Mouse (Mus musculus) hindbrain, postnatal 0 days (tissue): ENCODE measurements around the gene Abhd16a. TPM values are rescaled to one million over a fixed set of nuclear protein-coding genes. Genes with fewer than 3 reads are reported as not detected.
A peak's percentile ranks its signal among the peaks of the same experiment; 100 is the strongest.

Experiments used
- ATAC-seq: fragments of 200-750 bp; cut with Nextera tagmentation; 2 replicates; pipeline ENCODE4 v1.8.0; 2017; ENCODE audit warnings: mild to moderate bottlenecking, moderate TSS enrichment, moderate library complexity
- DNase-seq: peaks from one replicate; pipeline ENCODE4 v3.0.0-alpha.2; 2015; ENCODE audit warnings: low spot score
- H3K27ac ChIP-seq: fragments of 300-500 bp; sonication (generic); 2 replicates; pipeline ENCODE4 v1.5.1; 2014; ENCODE audit warnings: mild to moderate bottlenecking
- H3K27me3 ChIP-seq: fragments of 300-500 bp; sonication (generic); 2 replicates; pipeline ENCODE4 v1.6.1; 2014; ENCODE audit warnings: low read length, mixed read lengths; ENCODE audit not compliant: insufficient read depth
- H3K36me3 ChIP-seq: fragments of 300-500 bp; sonication (generic); 2 replicates; pipeline ENCODE4 v1.6.1; 2014; ENCODE audit warnings: low read length, mixed read lengths; ENCODE audit not compliant: insufficient read depth
- H3K4me1 ChIP-seq: fragments of 300-500 bp; sonication (generic); 2 replicates; pipeline ENCODE4 v1.6.1; 2014; ENCODE audit warnings: antibody characterized with exemption, low read length, mixed read lengths; ENCODE audit not compliant: insufficient read depth
- H3K4me2 ChIP-seq: fragments of 300-500 bp; sonication (generic); 2 replicates; pipeline ENCODE4 v1.6.1; 2014; ENCODE audit warnings: low read depth, mild to moderate bottlenecking, low read length, moderate library complexity, mixed read lengths
- H3K4me3 ChIP-seq: fragments of 300-500 bp; sonication (generic); 2 replicates; pipeline ENCODE4 v1.5.1; 2014; ENCODE audit warnings: low read length
- H3K9ac ChIP-seq: fragments of 300-500 bp; sonication (generic); replicated peaks from 2 replicates; pipeline ENCODE4 v1.6.1; 2014; ENCODE audit warnings: mild to moderate bottlenecking, low read length, moderate library complexity, mixed read lengths
- H3K9me3 ChIP-seq: fragments of 300-500 bp; sonication (generic); 2 replicates; pipeline ENCODE4 v1.6.1; 2016; ENCODE audit warnings: low read length, mixed read lengths
- CTCF ChIP-seq: IDR thresholded peaks from 2 replicates; pipeline ENCODE4 v1.5.1; 2016; ENCODE audit warnings: antibody characterized with exemption, control low read depth, low read depth
- WGBS: fragments of 180-500 bp; shearing (Covaris S2); extraction: QIAGEN DNeasy Blood & Tissue Kit; methylation state at CpG from one replicate; pipeline ENCODE4 v1.1.7; 2014; 5-methylcytosine and 5-hydroxymethylcytosine counted together
- polyA plus RNA-seq: library from polyadenylated mRNA; unstranded; fragments of >200 nt; fragmentation: Nextera tagmentation; extraction: Ambion mirVana; gene quantifications from 2 replicates; pipeline ENCODE4 v1.2.1, GENCODE M21; 2015
- total RNA-seq: library from RNA; depleted of rRNA; stranded (reverse); fragments of >200 nt; gene quantifications from 2 replicates; pipeline ENCODE4 v1.2.3, GENCODE M21; 2014; rRNA removed

Abhd16a gene
- total and polyA plus RNA-seq, 2 experiments from 2014 or later: 121 to 158 TPM

- Histone ChIP-seq H3K4me2 (no peak overlapping the region), H3K27ac (0 out of 2 replicates have a peak overlapping the region, but pooled peaks have one; percentile 32), H3K9me3 (no peaks in the 10 kb centered on the region), H3K4me1 (no peaks in the 10 kb centered on the region), H3K4me3 (no peak overlapping the region), H3K36me3 (peaks cover 82% of the 10 kb centered on the region), H3K27me3 (no peaks in the 10 kb centered on the region), H3K9ac (no peak overlapping the region)
- no peak for TF ChIP-seq CTCF
- WGBS: 61% methylated on average over 3 of the region's 3 CpGs
- no peak for ATAC-seq
- no peak for DNase-seq
Observed at GRCm38 (mm10) chr17:35147348-35147747, 58.3 kb downstream of the Abhd16a start.

GRCm38 (mm10) chr17:35147922-35148639 lies 59.0 kb downstream of the Abhd16a start:
- Histone ChIP-seq H3K9me3 (no peaks in the 10 kb centered on the region), H3K27me3 (no peaks in the 10 kb centered on the region), H3K4me2 (no peak overlapping the region), H3K4me3 (no peak overlapping the region), H3K27ac (peak overlapping the region; percentile 45; the same call in 1 of the 2 replicates), H3K4me1 (no peaks in the 10 kb centered on the region), H3K36me3 (peaks cover 82% of the 10 kb centered on the region), H3K9ac (no peak overlapping the region)
- no peak for TF ChIP-seq CTCF
- WGBS: 60% methylated on average over 5 of the region's 5 CpGs
- no peak for DNase-seq
- ATAC-seq: no peak

- no peaks in the 10 kb centered on the region for H3K9me3 ChIP-seq
- 95% methylated on average over 4 of the region's 4 CpGs for WGBS
- DNase-seq (no peak), ATAC-seq (no peak)
- H3K4me3 ChIP-seq: no peak overlapping the region
- H3K9ac ChIP-seq: no peak overlapping the region
- H3K4me2 ChIP-seq: no peak overlapping the region
- H3K27ac ChIP-seq: no peak overlapping the region
- no peaks in the 10 kb centered on the region for H3K4me1 ChIP-seq
- TF ChIP-seq CTCF: no peak
- H3K36me3 ChIP-seq: peaks cover 83% of the 10 kb centered on the region
- H3K27me3 ChIP-seq: no peaks in the 10 kb centered on the region
Observed at GRCm38 (mm10) chr17:35152121-35152520, 63.1 kb downstream of the Abhd16a start.

Other genes starting within 250 kb of the Abhd16a start
Only the 30 nearest of the 44 such genes appear.
- gene Hspa1b, start 130.0 kb upstream of the Abhd16a start, total RNA-seq: 15.2 and 20.4 TPM in 2 replicates
- 0.51 and 0.55 TPM in 2 replicates for gene Hspa1b, start 130.0 kb upstream of the Abhd16a start, polyA plus RNA-seq
- not detected in 2 replicates for gene Gm20481, start 119.4 kb upstream of the Abhd16a start, total RNA-seq
- gene Gm20481, start 119.4 kb upstream of the Abhd16a start, polyA plus RNA-seq: not detected in 2 replicates
- 25.0 and 29.0 TPM in 2 replicates for gene Hspa1a, start 117.1 kb upstream of the Abhd16a start, total RNA-seq
- gene Hspa1a, start 117.1 kb upstream of the Abhd16a start, polyA plus RNA-seq: 13.6 and 14.7 TPM in 2 replicates
- gene Hspa1l, start 116.6 kb upstream of the Abhd16a start, total RNA-seq: 0.99 and 1.4 TPM in 2 replicates
- 0.76 TPM in 2 replicates for gene Hspa1l, start 116.6 kb upstream of the Abhd16a start, polyA plus RNA-seq
- 35.5 and 43.1 TPM in 2 replicates for gene Lsm2, start 107.4 kb upstream of the Abhd16a start, total RNA-seq
- gene Lsm2, start 107.4 kb upstream of the Abhd16a start, polyA plus RNA-seq: 106 and 110 TPM in 2 replicates
- 128 TPM in 2 replicates for gene Vars, start 88.3 kb upstream of the Abhd16a start, total RNA-seq
- gene Vars, start 88.3 kb upstream of the Abhd16a start, polyA plus RNA-seq: 39.9 and 41.7 TPM in 2 replicates
- gene Vwa7, start 72.7 kb upstream of the Abhd16a start, total RNA-seq: 0.68 and 1.2 TPM in 2 replicates
- 0.11 and 0.18 TPM in 2 replicates for gene Vwa7, start 72.7 kb upstream of the Abhd16a start, polyA plus RNA-seq
- 0.65 and 2.1 TPM in 2 replicates for gene Sapcd1, start 61.2 kb upstream of the Abhd16a start, total RNA-seq
- gene Sapcd1, start 61.2 kb upstream of the Abhd16a start, polyA plus RNA-seq: 2.4 and 2.7 TPM in 2 replicates
- gene Msh5, start 42.5 kb upstream of the Abhd16a start, total RNA-seq: 1.1 and 6.4 TPM in 2 replicates
- 2.2 and 3.1 TPM in 2 replicates for gene Msh5, start 42.5 kb upstream of the Abhd16a start, polyA plus RNA-seq
- gene Clic1, start 39.3 kb upstream of the Abhd16a start, total RNA-seq: 56.9 and 59.5 TPM in 2 replicates
- 81.9 and 88.5 TPM in 2 replicates for gene Clic1, start 39.3 kb upstream of the Abhd16a start, polyA plus RNA-seq
- 216 and 228 TPM in 2 replicates for gene Ddah2, start 30.2 kb upstream of the Abhd16a start, total RNA-seq
- gene Ddah2, start 30.2 kb upstream of the Abhd16a start, polyA plus RNA-seq: 322 and 331 TPM in 2 replicates
- not detected in 2 replicates for gene Ly6g6c, start 23.9 kb upstream of the Abhd16a start, total RNA-seq
- gene Ly6g6c, start 23.9 kb upstream of the Abhd16a start, polyA plus RNA-seq: not detected in 2 replicates
- gene Mpig6b, start 23.1 kb upstream of the Abhd16a start, total RNA-seq: not detected in 2 replicates
- 0.18 TPM in 2 replicates for gene Mpig6b, start 23.1 kb upstream of the Abhd16a start, polyA plus RNA-seq
- not detected in 2 replicates for gene Ly6g6e, start 12.4 kb upstream of the Abhd16a start, total RNA-seq
- gene Ly6g6e, start 12.4 kb upstream of the Abhd16a start, polyA plus RNA-seq: 0.44 TPM in 1 of 2 replicates, not detected in the other
- 0.78 TPM in 1 of 2 replicates, not detected in the other for gene Ly6g6d, start 11.2 kb upstream of the Abhd16a start, total RNA-seq
- 1.3 and 1.9 TPM in 2 replicates for gene Ly6g6d, start 11.2 kb upstream of the Abhd16a start, polyA plus RNA-seq
- gene Ly6g6f, start 3.7 kb upstream of the Abhd16a start, total RNA-seq: not detected in 2 replicates
- 0.26 TPM in 1 of 2 replicates, not detected in the other for gene Ly6g6f, start 3.7 kb upstream of the Abhd16a start, polyA plus RNA-seq
- gene Ly6g5c, start 19.0 kb downstream of the Abhd16a start, total RNA-seq: not detected in 2 replicates
- not detected in 2 replicates for gene Ly6g5c, start 19.0 kb downstream of the Abhd16a start, polyA plus RNA-seq
- gene Ly6g5b, start 26.2 kb downstream of the Abhd16a start, total RNA-seq: 1.7 and 2.0 TPM in 2 replicates
- gene Ly6g5b, start 26.2 kb downstream of the Abhd16a start, polyA plus RNA-seq: 0.76 and 1.2 TPM in 2 replicates
- gene Gpank1, start 32.2 kb downstream of the Abhd16a start, total RNA-seq: 13.1 and 14.1 TPM in 2 replicates
- gene Gpank1, start 32.2 kb downstream of the Abhd16a start, polyA plus RNA-seq: 18.1 and 19.1 TPM in 2 replicates
- 257 and 289 TPM in 2 replicates for gene Csnk2b, start 32.8 kb downstream of the Abhd16a start, total RNA-seq
- 332 and 350 TPM in 2 replicates for gene Csnk2b, start 32.8 kb downstream of the Abhd16a start, polyA plus RNA-seq
- 14.0 and 29.7 TPM in 2 replicates for gene D17H6S53E, start 37.1 kb downstream of the Abhd16a start, total RNA-seq
- 9.4 and 11.6 TPM in 2 replicates for gene D17H6S53E, start 37.1 kb downstream of the Abhd16a start, polyA plus RNA-seq
- 0.37 TPM in 1 of 2 replicates, not detected in the other for gene Apom, start 42.8 kb downstream of the Abhd16a start, total RNA-seq
- 0.35 TPM in 1 of 2 replicates, not detected in the other for gene Apom, start 42.8 kb downstream of the Abhd16a start, polyA plus RNA-seq
- 320 and 368 TPM in 2 replicates for gene Bag6, start 45.9 kb downstream of the Abhd16a start, total RNA-seq
- 50.0 and 55.8 TPM in 2 replicates for gene Bag6, start 45.9 kb downstream of the Abhd16a start, polyA plus RNA-seq
- 218 and 223 TPM in 2 replicates for gene Prrc2a, start 75.6 kb downstream of the Abhd16a start, total RNA-seq
- gene Prrc2a, start 75.6 kb downstream of the Abhd16a start, polyA plus RNA-seq: 92.6 and 99.2 TPM in 2 replicates
- gene Aif1, start 86.8 kb downstream of the Abhd16a start, total RNA-seq: 0.21 and 2.4 TPM in 2 replicates
- 9.5 and 10.9 TPM in 2 replicates for gene Aif1, start 86.8 kb downstream of the Abhd16a start, polyA plus RNA-seq
- 10.8 and 25.0 TPM in 2 replicates for gene Lst1, start 99.2 kb downstream of the Abhd16a start, total RNA-seq
- 8.0 and 8.7 TPM in 2 replicates for gene Lst1, start 99.2 kb downstream of the Abhd16a start, polyA plus RNA-seq
- gene Ltb, start 105.2 kb downstream of the Abhd16a start, total RNA-seq: 1.6 TPM in 1 of 2 replicates, not detected in the other
- gene Ltb, start 105.2 kb downstream of the Abhd16a start, polyA plus RNA-seq: 1.2 and 1.8 TPM in 2 replicates
- 0.18 and 0.52 TPM in 2 replicates for gene Tnf, start 112.7 kb downstream of the Abhd16a start, total RNA-seq
- 0.09 TPM in 1 of 2 replicates, not detected in the other for gene Tnf, start 112.7 kb downstream of the Abhd16a start, polyA plus RNA-seq
- gene Lta, start 116.1 kb downstream of the Abhd16a start, total RNA-seq: 0.47 TPM in 1 of 2 replicates, not detected in the other
- 0.85 and 1.3 TPM in 2 replicates for gene Lta, start 116.1 kb downstream of the Abhd16a start, polyA plus RNA-seq
- not detected in 2 replicates for gene Gm16181, start 131.6 kb downstream of the Abhd16a start, total RNA-seq
- gene Gm16181, start 131.6 kb downstream of the Abhd16a start, polyA plus RNA-seq: 0.40 TPM in 1 of 2 replicates, not detected in the other